Comparison of ENCODE assay signal across 8 mouse cellular contexts in genomic region chr9:87254903-87255695, GRCm38 (mm10). TPM values are rescaled to one million over a fixed set of nuclear protein-coding genes. Genes with fewer than 3 reads are reported as not detected.
DNase-seq lines count a peak whose midpoint lies in the region; ATAC-seq lines count a peak whose summit lies in the region.

Gene Cep162 (minus strand): TSS chr9:87255536.

- no peaks in the 10 kb centered on the region for H3K27me3 ChIP-seq in heart, embryonic 14.5 days (ENCODE audit: control insufficient read depth, insufficient read depth, low read length)
- H3K27me3 ChIP-seq in liver, embryonic 13.5 days, result no peaks in the 10 kb centered on the region
- no peaks in the 10 kb centered on the region for H3K27me3 ChIP-seq in stomach, embryonic 16.5 days (ENCODE audit: control insufficient read depth, insufficient read depth, low read length)

- ATAC-seq in CD4-positive, CD25-positive, alpha-beta regulatory T cell, adult 4 months, result peak; percentile 92
- ATAC-seq in heart, embryonic 14.5 days (ENCODE audit: insufficient number of reproducible peaks, insufficient read depth, low FRiP score, low read depth), result peak; percentile 95
- peak; percentile 96 for ATAC-seq in liver, embryonic 13.5 days (ENCODE audit: low read depth)
- ATAC-seq in stomach, embryonic 16.5 days (ENCODE audit: insufficient read depth, low FRiP score), result peak; percentile 98

- peak; percentile 74 for DNase-seq in c-Kit-negative CD71-positive TER-119-positive erythroid progenitor cells, embryonic 14.5 days (ENCODE audit: low read depth, low spot score)
- DNase-seq in fibroblast of lung, adult 2 months (ENCODE audit: low read depth), result peak; percentile 79
- peak; percentile 92 for DNase-seq in kidney, postnatal 14 days
- DNase-seq in liver, embryonic 13.5 days, result peak; percentile 82
- peak; percentile 89 for DNase-seq in neural tube, embryonic 10.5 days (ENCODE audit: extremely low spot score, low spot score)

- H3K36me3 ChIP-seq in heart, embryonic 14.5 days (ENCODE audit: control insufficient read depth, insufficient read depth, low read length), result no peaks in the 10 kb centered on the region
- H3K36me3 ChIP-seq in liver, embryonic 13.5 days, result no peaks in the 10 kb centered on the region
- H3K36me3 ChIP-seq in stomach, embryonic 16.5 days (ENCODE audit: control insufficient read depth, insufficient read depth, low read length), result no peaks in the 10 kb centered on the region

- H3K9me3 ChIP-seq in heart, embryonic 14.5 days (ENCODE audit: control insufficient read depth, low read length), result 0 out of 2 replicates have a peak, but pooled peaks cover 3% of the 10 kb centered on the region
- H3K9me3 ChIP-seq in liver, embryonic 13.5 days (replicated peaks), result no peaks in the 10 kb centered on the region
- no peaks in the 10 kb centered on the region for H3K9me3 ChIP-seq in stomach, embryonic 16.5 days (replicated peaks; ENCODE audit: control insufficient read depth, low read length)

- under 1% methylated on average over 41 of the region's 41 CpGs for WGBS in heart, embryonic 14.5 days
- WGBS in liver, embryonic 13.5 days (ENCODE audit: insufficient replicate concordance), result 1% methylated on average over 41 of the region's 41 CpGs
- under 1% methylated on average over 41 of the region's 41 CpGs for WGBS in stomach, embryonic 16.5 days

- peak within 1 kb of the TSS; percentile 85 for H3K4me2 ChIP-seq in heart, embryonic 14.5 days (ENCODE audit: low read length)
- peak within 1 kb of the TSS; percentile 75 for H3K4me2 ChIP-seq in liver, embryonic 13.5 days
- peak within 1 kb of the TSS; percentile 83 for H3K4me2 ChIP-seq in stomach, embryonic 16.5 days (ENCODE audit: low read depth, low read length)

- peak within 1 kb of the TSS; percentile 72 to 97 for H3K4me3 ChIP-seq in heart, embryonic 14.5 days (ENCODE audit: control insufficient read depth in 1 of 2, insufficient read depth in 1 of 2, low read depth in 1 of 2, low read length in 2 of 2)
- H3K4me3 ChIP-seq in liver, embryonic 13.5 days (replicated peaks), result peak within 1 kb of the TSS; percentile 78
- H3K4me3 ChIP-seq in stomach, embryonic 16.5 days (replicated peaks; ENCODE audit: low read length), result peak within 1 kb of the TSS; percentile 86

- H3K4me1 ChIP-seq in heart, embryonic 14.5 days (ENCODE audit: control insufficient read depth in 2 of 2, insufficient read depth in 2 of 2, low read length in 2 of 2), result no peaks in the 10 kb centered on the region
- peaks cover 6% of the 10 kb centered on the region for H3K4me1 ChIP-seq in liver, embryonic 13.5 days (replicated peaks)
- peaks cover 3% of the 10 kb centered on the region; the same call in 1 of the 2 replicates for H3K4me1 ChIP-seq in stomach, embryonic 16.5 days (ENCODE audit: control insufficient read depth, insufficient read depth, low read length)

- H3K27ac ChIP-seq in heart, embryonic 14.5 days (replicated peaks in 1 of 2; ENCODE audit: control insufficient read depth in 1 of 2, insufficient read depth in 1 of 2, low read depth in 2 of 2, low read length in 2 of 2), result peak within 1 kb of the TSS; percentile 56 to 72; a peak in 3 of 4 replicates
- no peak within 1 kb of the TSS for H3K27ac ChIP-seq in liver, embryonic 13.5 days
- H3K27ac ChIP-seq in stomach, embryonic 16.5 days (ENCODE audit: low read length), result peak within 1 kb of the TSS; percentile 73

- peak within 1 kb of the TSS; percentile 81 for H3K9ac ChIP-seq in heart, embryonic 14.5 days (ENCODE audit: low read length)
- H3K9ac ChIP-seq in liver, embryonic 13.5 days, result peak within 1 kb of the TSS; percentile 80
- peak within 1 kb of the TSS; percentile 78 for H3K9ac ChIP-seq in stomach, embryonic 16.5 days (ENCODE audit: low read length)

RNA-seq across cellular contexts. Expression of gene Cep162, which starts in this region (rescaled TPM):
- polyA plus RNA-seq in CD4-positive, CD25-positive, alpha-beta regulatory T cell, adult 4 months (2017; shearing (Covaris generic)), result 10 to 100 TPM; 12.8 to 13.3 TPM
- polyA plus RNA-seq in heart, embryonic 14.5 days (2014; fragmentation: Nextera tagmentation; extraction: Ambion mirVana), result 4.6 and 4.7 TPM in 2 replicates
- polyA plus RNA-seq in liver, embryonic 13.5 days (2015; fragmentation: Nextera tagmentation; extraction: Ambion mirVana), result 1.7 and 2.4 TPM in 2 replicates
- polyA plus RNA-seq in stomach, embryonic 16.5 days (2015; fragmentation: Nextera tagmentation; extraction: Ambion mirVana), result 4.6 and 5.8 TPM in 2 replicates
